Mouse (Mus musculus): ENCODE data around the gene Rab17. TPM values are rescaled to one million over a fixed set of nuclear protein-coding genes. Genes with fewer than 3 reads are reported as not detected.
A peak's percentile ranks its signal among the peaks of the same experiment; 100 is the strongest.

Rab17 gene
- polyA plus RNA-seq, 1 experiment from 2014 or later: 5.0 TPM

DNA sequence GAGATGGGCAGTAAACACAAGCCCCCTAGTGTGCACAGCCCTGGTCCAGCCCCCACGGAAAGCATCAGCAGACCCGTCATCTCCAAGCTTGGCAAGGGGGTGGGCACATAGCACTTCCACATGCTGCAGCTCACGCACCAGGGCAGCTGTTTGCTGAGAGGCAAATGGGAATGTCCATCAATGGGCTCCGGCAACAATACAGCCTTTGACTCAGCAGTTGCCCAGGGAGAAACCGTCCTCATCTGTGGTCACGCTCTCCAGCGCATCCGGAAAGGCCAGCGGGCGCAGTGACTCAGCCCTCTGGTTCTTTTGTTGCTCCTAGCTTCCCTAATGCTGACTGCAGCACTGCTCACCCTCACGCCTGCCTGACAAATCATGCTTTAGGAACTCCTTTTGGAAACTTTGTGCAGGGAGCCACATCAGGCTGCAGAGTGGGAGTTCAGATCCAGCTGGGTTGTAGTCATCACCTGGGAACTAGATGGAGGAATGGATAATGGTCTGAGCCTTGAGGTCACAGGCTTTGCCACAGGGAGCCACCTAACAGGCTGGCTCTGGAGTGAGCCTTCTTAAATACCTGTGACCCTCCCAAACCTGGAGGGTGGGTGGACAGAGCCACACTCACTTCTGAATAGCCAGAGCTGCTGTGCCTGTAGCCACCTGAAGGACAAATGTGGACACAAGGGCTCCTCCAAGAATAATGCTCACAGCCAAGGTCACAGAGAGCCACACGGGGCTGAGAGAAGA, 5.6 kb upstream of the Rab17 start:
- H3K4me2 ChIP-seq: no peak overlapping the region
- no peak overlapping the region for H3K4me3 ChIP-seq (ENCODE audit: low read depth, low read length)
- H3K4me1 ChIP-seq (replicated peaks; ENCODE audit: control insufficient read depth, insufficient read depth, low read length): peaks cover 8% of the 10 kb centered on the region
- no peak overlapping the region for H3K27ac ChIP-seq (ENCODE audit: low read depth, low read length)
- H3K36me3 ChIP-seq (ENCODE audit: control insufficient read depth, insufficient read depth, low read length): no peaks in the 10 kb centered on the region
- WGBS: 28% methylated on average over 12 of the region's 12 CpGs
- no peaks in the 10 kb centered on the region for H3K27me3 ChIP-seq (replicated peaks; ENCODE audit: control insufficient read depth, insufficient read depth, low read length)
- ATAC-seq (replicated peaks; ENCODE audit: low FRiP score) (peak; percentile 55), DNase-seq (ENCODE audit: low spot score) (no peak)
- no peaks in the 10 kb centered on the region for H3K9me3 ChIP-seq (ENCODE audit: control insufficient read depth, low read length)
- no peak overlapping the region for H3K9ac ChIP-seq (ENCODE audit: low read depth, low read length)

DNA sequence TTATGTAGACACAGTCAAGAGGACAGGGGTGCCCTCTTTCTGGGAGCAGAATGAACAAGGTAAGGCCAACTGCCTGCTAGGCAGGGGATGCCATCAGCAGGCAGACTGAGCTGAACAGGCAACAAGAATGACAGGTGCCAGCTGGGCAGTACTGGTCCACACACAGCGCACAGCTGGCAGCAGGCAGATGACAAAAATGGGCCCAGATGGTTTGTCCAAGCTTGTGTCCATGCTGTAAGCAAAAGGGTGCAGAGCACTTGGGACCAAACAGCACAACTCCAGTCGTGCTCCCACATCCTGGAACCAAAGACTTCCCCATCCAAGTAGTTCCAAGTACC, 4.1 kb upstream of the Rab17 start:
- Histone ChIP-seq H3K4me2 (no peak overlapping the region), H3K9ac (ENCODE audit: low read depth, low read length) (0 out of 2 replicates have a peak overlapping the region, but pooled peaks have one; percentile 20), H3K27me3 (replicated peaks; ENCODE audit: control insufficient read depth, insufficient read depth, low read length) (no peaks in the 10 kb centered on the region), H3K9me3 (ENCODE audit: control insufficient read depth, low read length) (no peaks in the 10 kb centered on the region), H3K36me3 (ENCODE audit: control insufficient read depth, insufficient read depth, low read length) (no peaks in the 10 kb centered on the region), H3K4me3 (ENCODE audit: low read depth, low read length) (no peak overlapping the region), H3K4me1 (replicated peaks; ENCODE audit: control insufficient read depth, insufficient read depth, low read length) (peaks cover 16% of the 10 kb centered on the region), H3K27ac (ENCODE audit: low read depth, low read length) (no peak overlapping the region)
- WGBS: 83% methylated on average over 2 of the region's 2 CpGs
- ATAC-seq (replicated peaks; ENCODE audit: low FRiP score) (peak; percentile 37), DNase-seq (ENCODE audit: low spot score) (no peak)

- 25% methylated on average over 9 of the region's 9 CpGs for WGBS
- Histone ChIP-seq H3K4me2 (no peak overlapping the region), H3K9me3 (ENCODE audit: control insufficient read depth, low read length) (no peaks in the 10 kb centered on the region), H3K27me3 (replicated peaks; ENCODE audit: control insufficient read depth, insufficient read depth, low read length) (no peaks in the 10 kb centered on the region), H3K4me1 (replicated peaks; ENCODE audit: control insufficient read depth, insufficient read depth, low read length) (peaks cover 16% of the 10 kb centered on the region), H3K4me3 (ENCODE audit: low read depth, low read length) (no peak overlapping the region), H3K9ac (ENCODE audit: low read depth, low read length) (0 out of 2 replicates have a peak overlapping the region, but pooled peaks have one; percentile 20), H3K27ac (ENCODE audit: low read depth, low read length) (no peak overlapping the region), H3K36me3 (ENCODE audit: control insufficient read depth, insufficient read depth, low read length) (no peaks in the 10 kb centered on the region)
- peak; percentile 58 for ATAC-seq (replicated peaks; ENCODE audit: low FRiP score)
- peak; percentile 88 for DNase-seq (ENCODE audit: low spot score)
These were observed 3.6 kb upstream of the Rab17 start for GRCm38 (mm10) chr1:90972911-90973573.

GRCm38 (mm10) chr1:90969881-90970390, 475 bp upstream of the Rab17 start:
- Histone ChIP-seq H3K4me1 (replicated peaks; ENCODE audit: control insufficient read depth, insufficient read depth, low read length) (peaks cover 16% of the 10 kb centered on the region), H3K9me3 (ENCODE audit: control insufficient read depth, low read length) (no peaks in the 10 kb centered on the region), H3K4me2 (no peak overlapping the region), H3K36me3 (ENCODE audit: control insufficient read depth, insufficient read depth, low read length) (no peaks in the 10 kb centered on the region), H3K9ac (ENCODE audit: low read depth, low read length) (no peak overlapping the region), H3K27me3 (replicated peaks; ENCODE audit: control insufficient read depth, insufficient read depth, low read length) (no peaks in the 10 kb centered on the region), H3K27ac (ENCODE audit: low read depth, low read length) (no peak overlapping the region), H3K4me3 (ENCODE audit: low read depth, low read length) (no peak overlapping the region)
- no peak for ATAC-seq (replicated peaks; ENCODE audit: low FRiP score)
- WGBS: 67% methylated on average over 10 of the region's 10 CpGs
- no peak for DNase-seq (ENCODE audit: low spot score)

GRCm38 (mm10) chr1:90968649-90969048, 812 bp downstream of the Rab17 start:
- 73% methylated on average over 4 of the region's 4 CpGs for WGBS
- Histone ChIP-seq H3K4me3 (ENCODE audit: low read depth, low read length) (no peak overlapping the region), H3K9ac (ENCODE audit: low read depth, low read length) (no peak overlapping the region), H3K9me3 (ENCODE audit: control insufficient read depth, low read length) (no peaks in the 10 kb centered on the region), H3K4me2 (peak overlapping the region; percentile 47), H3K27ac (ENCODE audit: low read depth, low read length) (no peak overlapping the region), H3K4me1 (replicated peaks; ENCODE audit: control insufficient read depth, insufficient read depth, low read length) (peaks cover 14% of the 10 kb centered on the region), H3K27me3 (replicated peaks; ENCODE audit: control insufficient read depth, insufficient read depth, low read length) (no peaks in the 10 kb centered on the region), H3K36me3 (ENCODE audit: control insufficient read depth, insufficient read depth, low read length) (no peaks in the 10 kb centered on the region)
- DNase-seq (ENCODE audit: low spot score) (no peak), ATAC-seq (replicated peaks; ENCODE audit: low FRiP score) (no peak)

GRCm38 (mm10) chr1:90967583-90967982, 1.9 kb downstream of the Rab17 start:
- no peak for ATAC-seq (replicated peaks; ENCODE audit: low FRiP score)
- Histone ChIP-seq H3K4me2 (no peak overlapping the region), H3K4me1 (replicated peaks; ENCODE audit: control insufficient read depth, insufficient read depth, low read length) (peaks cover 11% of the 10 kb centered on the region), H3K4me3 (ENCODE audit: low read depth, low read length) (no peak overlapping the region), H3K9me3 (ENCODE audit: control insufficient read depth, low read length) (no peaks in the 10 kb centered on the region), H3K27me3 (replicated peaks; ENCODE audit: control insufficient read depth, insufficient read depth, low read length) (no peaks in the 10 kb centered on the region), H3K27ac (ENCODE audit: low read depth, low read length) (no peak overlapping the region), H3K9ac (ENCODE audit: low read depth, low read length) (no peak overlapping the region), H3K36me3 (ENCODE audit: control insufficient read depth, insufficient read depth, low read length) (no peaks in the 10 kb centered on the region)
- no peak for DNase-seq (ENCODE audit: low spot score)
- 75% methylated on average over 7 of the region's 7 CpGs for WGBS

GRCm38 (mm10) chr1:90962994-90963393, 6.5 kb downstream of the Rab17 start:
- no peak for ATAC-seq (replicated peaks; ENCODE audit: low FRiP score)
- Histone ChIP-seq H3K4me3 (ENCODE audit: low read depth, low read length) (no peak overlapping the region), H3K9ac (ENCODE audit: low read depth, low read length) (no peak overlapping the region), H3K27me3 (replicated peaks; ENCODE audit: control insufficient read depth, insufficient read depth, low read length) (no peaks in the 10 kb centered on the region; the same call in 1 of the 2 replicates), H3K27ac (ENCODE audit: low read depth, low read length) (no peak overlapping the region), H3K4me2 (no peak overlapping the region), H3K9me3 (ENCODE audit: control insufficient read depth, low read length) (no peaks in the 10 kb centered on the region), H3K36me3 (ENCODE audit: control insufficient read depth, insufficient read depth, low read length) (no peaks in the 10 kb centered on the region), H3K4me1 (replicated peaks; ENCODE audit: control insufficient read depth, insufficient read depth, low read length) (0 out of 2 replicates have a peak, but pooled peaks cover 3% of the 10 kb centered on the region)
- no peak for DNase-seq (ENCODE audit: low spot score)
- WGBS: 44% methylated on average over 3 of the region's 3 CpGs

DNA sequence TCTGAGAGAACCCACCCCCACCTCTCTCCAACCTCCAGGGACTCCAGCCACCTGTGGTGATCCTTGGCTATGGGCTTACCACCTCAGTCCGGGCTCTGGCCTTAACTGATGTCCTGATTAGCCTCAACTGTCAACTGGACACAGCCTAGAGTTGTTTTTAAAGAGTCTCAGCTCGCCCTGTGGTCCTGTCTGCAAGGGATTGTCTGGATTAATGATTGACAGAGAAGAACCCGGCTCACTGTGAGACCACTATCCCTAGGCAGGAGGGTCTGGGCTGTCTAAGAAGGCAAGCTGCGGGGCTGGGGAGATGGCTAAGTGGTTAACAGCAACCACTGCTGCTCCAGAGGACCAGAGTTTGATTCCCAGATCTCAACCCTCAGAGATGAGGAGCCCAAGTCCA, 6.9 kb downstream of the Rab17 start:
- no peaks in the 10 kb centered on the region; the same call in 1 of the 2 replicates for H3K27me3 ChIP-seq (replicated peaks; ENCODE audit: control insufficient read depth, insufficient read depth, low read length)

More for the DNA sequence above, 6.9 kb downstream of the Rab17 start:
- Histone ChIP-seq H3K9ac (ENCODE audit: low read depth, low read length) (no peak overlapping the region), H3K36me3 (ENCODE audit: control insufficient read depth, insufficient read depth, low read length) (no peaks in the 10 kb centered on the region), H3K4me3 (ENCODE audit: low read depth, low read length) (no peak overlapping the region), H3K4me2 (no peak overlapping the region), H3K9me3 (ENCODE audit: control insufficient read depth, low read length) (no peaks in the 10 kb centered on the region), H3K27ac (ENCODE audit: low read depth, low read length) (no peak overlapping the region), H3K4me1 (replicated peaks; ENCODE audit: control insufficient read depth, insufficient read depth, low read length) (0 out of 2 replicates have a peak, but pooled peaks cover 3% of the 10 kb centered on the region)
- DNase-seq (ENCODE audit: low spot score) (no peak), ATAC-seq (replicated peaks; ENCODE audit: low FRiP score) (no peak)
- WGBS: 30% methylated on average over 4 of the region's 4 CpGs

All from liver, embryonic 11.5 days (tissue).